Mouse (Mus musculus) adipocyte (in vitro differentiated cells): ENCODE data around the gene Zdhhc3.
A peak's percentile ranks its signal among the peaks of the same experiment; 100 is the strongest.

Experiments used
- DNase-seq: peaks from one replicate; pipeline ENCODE4 v3.0.0-alpha.2; 2016; ENCODE audit warnings: low spot score

Zdhhc3 gene

GRCm38 (mm10) chr9:123113931-123114330, 926 bp upstream of the Zdhhc3 start:
- no peak for DNase-seq

GRCm38 (mm10) chr9:123111751-123112221, 1.2 kb downstream of the Zdhhc3 start:
- no peak for DNase-seq

- DNase-seq = peak; percentile 15
Observed at GRCm38 (mm10) chr9:123109188-123109587, 3.8 kb downstream of the Zdhhc3 start.

- DNase-seq = no peak
Observed at GRCm38 (mm10) chr9:123107186-123107585, 5.8 kb downstream of the Zdhhc3 start.

GRCm38 (mm10) chr9:123104362-123104761, 8.6 kb downstream of the Zdhhc3 start:
- DNase-seq = no peak

GRCm38 (mm10) chr9:123103425-123103824, 9.6 kb downstream of the Zdhhc3 start:
- no peak for DNase-seq

- DNase-seq = no peak
Observed at GRCm38 (mm10) chr9:123099631-123100455, 13.2 kb downstream of the Zdhhc3 start.

GRCm38 (mm10) chr9:123090844-123091243, 22.2 kb downstream of the Zdhhc3 start:
- no peak for DNase-seq

GRCm38 (mm10) chr9:123087558-123087957, 25.4 kb downstream of the Zdhhc3 start:
- DNase-seq = no peak

- DNase-seq = no peak
Observed at GRCm38 (mm10) chr9:123085373-123085772, 27.6 kb downstream of the Zdhhc3 start.

GRCm38 (mm10) chr9:123080796-123081195, 32.2 kb downstream of the Zdhhc3 start:
- DNase-seq = no peak

- DNase-seq = no peak
Observed at GRCm38 (mm10) chr9:123080355-123080754, 32.6 kb downstream of the Zdhhc3 start.

- no peak for DNase-seq
Observed at GRCm38 (mm10) chr9:123079149-123079548, 33.9 kb downstream of the Zdhhc3 start.

- DNase-seq = no peak
Observed at GRCm38 (mm10) chr9:123060172-123060571, 52.8 kb downstream of the Zdhhc3 start.

- DNase-seq = no peak
Observed at GRCm38 (mm10) chr9:123058724-123059292, 54.2 kb downstream of the Zdhhc3 start.

- DNase-seq = no peak
Observed at GRCm38 (mm10) chr9:123047665-123048064, 65.3 kb downstream of the Zdhhc3 start.

GRCm38 (mm10) chr9:123034426-123034825, 78.6 kb downstream of the Zdhhc3 start, which contains the start of gene Tgm4:
TSS of gene Tgm4 (plus strand) at chr9:123034726.
- DNase-seq = no peak

- DNase-seq = no peak
Observed at GRCm38 (mm10) chr9:123031496-123032246, 81.3 kb downstream of the Zdhhc3 start.

GRCm38 (mm10) chr9:123024201-123024600, 88.8 kb downstream of the Zdhhc3 start:
- DNase-seq = no peak

- no peak for DNase-seq
Observed at GRCm38 (mm10) chr9:123021636-123022379, 91.2 kb downstream of the Zdhhc3 start.

- peak; percentile 85 for DNase-seq
Observed at GRCm38 (mm10) chr9:123020995-123021631, 91.9 kb downstream of the Zdhhc3 start, which contains the start of gene Tmem42. TSS of gene Tmem42 (plus strand) at chr9:123021326.
